Mouse (Mus musculus) heart, adult 9 months (tissue): Measurements from ENCODE around the gene Ttll13.

Source experiments
- DNase-seq, 2 experiments: peaks; one replicate each; pipeline ENCODE4 v3.0.0; 2022; ENCODE audit warnings: low spot score in 2 of 2

Gene Ttll13

DNA sequence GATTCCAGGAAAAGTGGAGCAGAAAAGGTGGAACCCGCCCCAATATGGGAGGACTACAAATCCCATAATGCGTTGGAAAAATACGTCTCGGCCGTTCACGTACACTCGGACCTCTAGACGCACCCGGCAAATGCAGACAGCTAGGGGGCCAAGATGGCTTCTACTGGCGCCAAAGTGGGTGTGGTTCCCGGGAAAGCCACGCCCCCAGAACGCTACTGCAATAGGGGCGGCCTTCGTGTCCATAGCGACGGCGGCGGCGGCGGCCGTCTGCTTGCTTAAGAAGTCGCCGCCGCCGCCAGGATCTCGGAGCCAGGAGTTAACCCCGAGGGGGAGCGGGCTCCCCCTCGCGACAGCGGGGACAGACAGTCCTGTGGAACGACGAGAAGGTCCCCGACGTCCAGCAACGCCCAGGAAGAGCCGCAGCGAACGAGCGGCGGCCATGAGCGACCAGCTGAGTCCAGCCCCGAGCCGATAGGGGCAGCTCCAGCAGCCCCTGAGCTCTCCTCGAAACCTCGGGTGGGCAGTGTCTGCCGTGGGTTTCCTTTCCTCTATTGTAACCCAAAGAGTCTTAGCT is at the start of gene Ttll13:
Gene Ttll13 (plus strand): TSS at position 229 of the 574 bp plus-strand sequence.
- DNase-seq, result peak; percentile 97

DNA sequence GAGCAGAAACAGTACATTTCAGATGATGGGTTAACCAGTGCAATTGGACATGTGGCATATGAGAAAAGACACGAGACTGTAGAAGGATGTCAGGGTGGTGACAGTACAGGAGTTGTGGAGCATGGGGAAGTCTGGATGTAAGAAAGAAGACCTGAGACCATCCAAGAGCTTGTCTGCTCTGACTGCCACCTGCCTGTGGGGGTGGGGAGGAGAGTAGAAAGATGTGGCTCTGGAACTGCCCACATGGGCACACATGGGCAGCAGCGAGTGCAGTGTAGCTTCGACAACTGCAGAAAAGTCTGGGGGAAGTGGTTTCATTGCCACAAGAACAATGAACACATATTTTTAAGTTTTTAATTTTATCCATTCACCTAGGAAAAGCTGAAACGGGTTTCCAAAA is 48.8 kb upstream of the Ttll13 start:
- no peak for DNase-seq

DNA sequence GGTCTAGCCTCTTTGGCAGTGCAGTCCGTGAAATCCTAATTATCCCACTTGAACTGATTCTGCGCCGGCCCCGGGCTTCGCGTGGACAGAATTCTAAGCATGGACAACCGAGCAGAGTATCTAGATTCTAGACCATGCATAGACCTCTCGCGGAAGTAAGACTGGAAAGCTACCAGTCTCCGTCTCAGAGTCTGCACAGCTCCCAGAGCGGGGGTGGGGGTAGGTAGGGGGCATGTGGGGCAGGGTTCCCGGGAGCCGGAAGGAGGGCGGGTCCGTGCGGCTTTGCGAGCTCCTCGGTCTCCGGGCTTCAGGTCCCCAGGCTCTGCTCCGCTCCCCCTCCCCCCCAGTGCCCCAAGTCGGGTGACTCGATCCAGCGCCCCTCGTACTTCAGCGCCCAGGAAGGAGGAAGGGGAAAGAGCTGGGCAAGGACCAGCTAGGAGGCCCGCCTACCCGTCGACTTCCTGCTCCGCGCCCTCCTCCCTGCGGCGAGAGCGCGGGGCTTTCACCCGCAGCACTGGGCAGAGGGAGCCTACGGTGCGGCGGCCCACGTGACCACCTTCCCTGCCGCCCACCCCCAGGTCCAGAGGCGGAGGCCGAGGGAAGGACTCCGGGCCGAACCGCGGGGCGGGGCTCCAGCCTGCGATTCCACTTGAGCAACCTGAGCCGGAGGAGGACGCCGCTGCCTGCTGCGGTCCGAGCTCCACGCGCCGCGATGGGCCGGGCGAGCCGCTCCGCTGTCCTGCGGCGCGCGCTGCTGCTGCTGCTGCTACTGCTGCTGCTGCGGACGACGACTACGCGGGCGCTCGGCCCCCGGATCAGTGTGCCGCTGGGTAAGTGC is 48.0 kb upstream of the Ttll13 start:
- DNase-seq, result peak; percentile 67 to 79

DNA sequence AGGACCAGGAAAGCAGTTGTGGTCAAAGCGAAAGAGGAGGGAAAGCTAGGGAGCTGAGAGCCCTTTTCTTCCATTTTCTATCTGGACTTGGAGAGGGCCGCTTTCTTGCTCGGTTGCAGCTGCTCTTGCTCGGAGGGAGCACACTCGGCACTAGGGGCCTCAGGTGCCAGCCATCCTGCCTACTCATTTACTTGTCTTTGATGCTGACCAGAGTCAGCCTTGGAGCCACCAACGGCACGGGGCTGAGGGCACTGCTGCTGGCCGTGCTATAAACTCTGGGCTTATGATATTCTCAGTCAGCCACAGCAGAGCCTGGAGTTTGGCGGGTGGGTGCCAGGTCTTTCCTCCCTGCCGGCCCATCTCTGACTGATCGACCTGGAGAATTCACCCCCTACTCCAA is 47.3 kb upstream of the Ttll13 start:
- DNase-seq, result no peak

DNA sequence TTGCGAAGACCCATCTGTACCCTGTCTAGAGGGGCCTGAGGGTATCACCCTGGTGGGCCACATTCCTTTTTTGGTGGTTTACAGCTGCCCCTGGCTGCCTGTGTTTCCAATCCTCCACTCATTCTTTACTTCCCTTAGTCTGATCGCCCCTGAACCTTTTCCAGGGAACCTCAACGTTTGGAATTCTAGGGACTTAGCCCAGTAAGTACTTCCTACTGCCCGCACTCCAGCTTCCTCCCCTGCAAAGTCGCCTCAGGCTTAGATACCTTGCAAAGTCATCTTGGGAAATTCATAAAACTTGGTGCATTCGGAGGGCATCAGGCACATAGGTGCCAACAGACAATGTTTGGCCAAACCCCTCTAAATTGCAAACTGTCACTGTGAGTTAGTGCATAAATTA is 46.9 kb upstream of the Ttll13 start:
- DNase-seq, result no peak

DNA sequence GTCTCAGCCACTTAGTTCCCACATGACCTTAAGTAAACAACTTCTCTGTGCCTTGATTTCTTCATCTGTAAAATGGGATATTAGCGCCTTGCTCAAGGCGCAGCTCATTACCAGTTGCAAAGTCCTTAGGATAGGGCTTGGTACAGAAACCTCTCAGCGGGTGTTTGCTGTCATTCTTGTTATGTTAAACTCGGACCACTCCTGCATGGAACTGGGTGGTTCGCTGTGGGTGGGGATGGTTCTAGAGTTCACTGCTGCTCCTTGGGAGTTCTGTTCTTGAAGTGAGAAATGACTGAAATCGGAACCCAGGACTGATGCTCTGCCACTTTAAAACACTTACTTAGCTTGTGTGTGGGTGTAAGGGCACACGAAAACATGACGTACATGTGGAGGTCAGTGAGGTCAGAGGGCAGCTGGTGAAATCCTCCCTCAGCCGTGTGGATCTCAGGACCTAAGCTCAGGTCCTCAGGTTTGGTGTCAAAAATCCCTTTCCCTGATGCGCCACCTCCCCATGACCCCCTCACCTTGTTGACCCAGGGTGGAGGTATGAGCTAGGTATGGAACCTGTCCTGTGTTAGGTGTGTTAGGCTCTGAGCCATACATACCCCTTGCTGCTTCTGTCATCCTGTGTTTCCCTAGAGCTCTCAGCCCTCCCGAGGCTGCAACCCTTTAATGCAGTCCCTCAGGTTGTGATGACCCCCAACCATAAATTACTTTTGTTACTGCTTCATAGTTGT is 46.2 kb upstream of the Ttll13 start:
- DNase-seq, result no peak

DNA sequence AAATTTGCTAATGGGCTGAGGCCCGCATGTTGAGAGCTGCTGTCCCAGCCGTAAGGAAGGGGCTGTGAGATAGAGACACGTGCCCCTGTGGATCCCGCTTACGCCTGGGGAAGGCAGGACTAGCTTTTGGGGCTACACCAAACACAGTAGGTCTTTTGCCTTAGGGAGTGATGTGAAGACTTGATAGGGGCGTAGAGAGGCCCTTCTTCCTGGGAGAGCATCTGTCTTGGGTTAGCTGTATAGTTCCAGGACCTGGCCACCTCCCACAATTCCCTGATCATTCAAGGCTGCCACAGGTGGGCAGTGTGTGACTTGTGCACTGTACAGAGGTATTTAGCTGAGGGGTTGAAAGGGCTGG is 45.6 kb upstream of the Ttll13 start:
- DNase-seq, result no peak

DNA sequence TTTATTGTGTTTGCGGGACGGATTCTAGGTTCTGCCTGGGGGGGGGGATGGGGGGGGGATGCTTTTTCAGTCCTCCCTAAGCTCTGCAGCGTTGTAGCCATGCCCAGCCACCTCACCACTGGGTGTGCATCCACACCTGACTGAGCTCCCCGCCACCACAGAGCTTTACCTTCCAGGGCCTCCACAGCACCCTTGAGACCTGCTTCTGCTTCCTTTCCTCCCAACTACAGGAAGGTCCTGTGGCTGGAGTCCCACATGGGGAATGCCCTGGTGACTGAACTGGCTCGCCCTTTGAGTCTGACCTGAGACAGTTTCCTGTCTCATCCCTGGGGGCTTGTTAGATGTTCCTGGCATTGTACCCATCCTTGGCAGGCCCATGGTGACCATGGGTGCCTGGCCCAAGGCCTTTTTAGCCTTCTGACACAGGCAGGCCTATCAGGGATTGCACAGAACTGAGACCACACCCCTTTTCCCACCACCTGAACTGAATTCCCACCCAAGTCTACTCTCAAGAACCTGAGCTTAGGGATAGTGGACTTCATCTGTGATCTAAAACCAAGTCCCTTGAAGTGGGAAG is 45.1 kb upstream of the Ttll13 start:
- no peak for DNase-seq

DNA sequence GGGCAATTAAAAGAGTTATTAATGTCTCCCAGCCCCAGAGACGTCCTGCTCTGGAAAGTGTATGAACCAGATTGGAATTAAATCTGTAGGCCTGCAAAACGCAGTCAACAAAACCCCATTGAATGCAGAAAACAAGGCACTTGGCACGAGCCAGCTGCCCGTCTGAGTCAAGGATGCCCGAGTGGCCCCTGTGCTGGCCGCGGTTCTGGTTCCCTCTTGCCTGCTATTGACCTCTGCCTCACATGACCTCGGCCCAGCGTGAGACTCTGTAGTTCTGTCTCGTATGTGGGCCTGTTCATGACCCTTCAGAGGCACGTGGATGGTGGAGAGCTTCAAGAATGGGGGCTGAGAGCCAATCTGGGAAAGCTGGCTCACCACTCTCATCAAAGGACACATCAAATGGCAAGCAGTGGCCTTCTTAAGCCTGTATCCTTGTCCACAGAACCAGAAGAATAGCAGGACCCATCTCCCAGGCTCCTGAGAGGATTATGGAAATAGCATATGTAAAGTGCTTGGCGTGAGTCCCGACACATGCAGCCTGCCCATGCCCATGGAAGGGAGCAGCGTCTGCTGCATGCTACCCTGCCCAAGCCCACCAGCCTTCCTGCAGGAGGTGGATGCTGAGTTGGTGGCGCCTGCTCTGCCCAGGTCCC is 44.2 kb upstream of the Ttll13 start:
- no peak for DNase-seq

DNA sequence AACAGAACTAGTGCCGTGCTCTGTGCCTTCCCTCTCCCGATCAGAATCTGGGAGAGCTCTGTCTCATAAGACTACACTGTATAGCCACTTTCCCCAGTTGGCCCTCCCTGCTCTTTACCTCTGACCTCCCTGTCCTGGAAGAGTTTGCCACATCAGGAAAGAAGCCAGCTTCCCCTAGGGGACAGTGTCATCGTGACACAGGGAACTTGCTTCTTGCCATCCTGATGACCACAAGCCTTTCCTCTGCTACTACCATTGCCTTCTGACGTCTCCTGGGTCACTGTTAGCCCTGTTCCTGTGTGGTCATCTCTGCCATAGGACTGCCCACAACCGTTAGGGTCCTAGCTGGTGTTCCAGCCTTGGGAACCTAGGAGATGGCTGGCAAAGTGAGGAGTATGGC is 43.2 kb upstream of the Ttll13 start:
- no peak for DNase-seq

DNA sequence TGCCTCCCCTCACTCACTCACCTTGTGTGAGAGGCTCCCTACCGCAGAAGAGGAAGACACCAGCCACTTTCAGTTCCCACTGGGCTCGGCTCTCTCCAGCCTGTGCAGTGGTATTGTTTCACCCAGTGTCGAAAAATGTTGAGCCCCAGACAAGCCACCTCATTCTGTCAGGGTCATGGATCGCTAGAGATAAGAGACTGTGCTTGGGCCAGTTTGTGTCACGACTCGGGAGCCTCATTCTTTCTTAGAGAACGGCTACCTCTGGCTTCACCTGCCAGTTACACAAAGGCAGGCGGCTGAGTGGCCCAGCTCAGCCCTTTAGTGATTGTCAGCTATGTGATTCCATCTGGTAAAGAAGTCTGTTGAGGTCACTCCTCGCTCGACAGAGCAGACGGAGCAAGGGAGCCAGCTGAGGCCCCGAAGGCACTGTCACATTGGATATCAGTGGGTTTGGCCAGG is 42.5 kb upstream of the Ttll13 start:
- DNase-seq, result no peak

DNA sequence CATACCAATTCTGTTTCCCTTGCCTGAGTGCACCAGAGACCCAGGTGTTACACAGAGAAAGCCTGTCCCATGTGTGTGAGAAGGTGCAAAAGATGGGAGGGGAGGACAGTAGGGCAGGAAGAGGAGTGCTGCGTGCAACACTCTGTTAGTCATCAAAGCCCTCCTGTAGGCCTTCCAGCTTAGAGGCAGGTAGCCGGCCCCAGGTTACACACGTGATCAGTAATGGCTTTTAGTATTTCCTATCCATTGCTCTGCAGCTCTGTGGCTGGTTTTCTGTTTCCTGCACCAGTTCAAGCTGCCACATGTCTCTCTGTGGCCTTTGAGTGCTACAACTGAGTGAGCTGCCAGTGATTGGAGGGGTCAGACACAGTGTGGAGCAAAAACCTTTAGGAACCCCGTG is 41.8 kb upstream of the Ttll13 start:
- DNase-seq, result no peak

DNA sequence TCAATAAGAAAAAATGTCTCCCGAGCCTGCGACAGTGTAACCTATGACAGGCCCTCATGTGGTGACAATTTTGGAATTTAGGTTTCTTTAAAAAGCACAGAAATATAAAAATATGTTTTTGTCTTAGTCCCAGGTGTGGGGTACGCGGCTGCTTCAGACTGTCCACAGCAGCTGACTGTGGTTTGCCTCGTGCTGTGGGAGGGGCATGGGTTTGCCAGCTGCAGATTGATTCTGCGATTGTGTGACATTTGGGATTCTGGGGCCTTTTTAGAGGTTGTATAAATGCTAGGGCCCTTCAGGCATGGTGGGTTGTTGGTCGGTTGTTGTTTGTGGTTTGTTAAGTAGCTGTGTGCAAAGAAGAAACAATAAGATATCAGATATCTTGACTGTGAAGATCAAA is 41.2 kb upstream of the Ttll13 start:
- no peak for DNase-seq

DNA sequence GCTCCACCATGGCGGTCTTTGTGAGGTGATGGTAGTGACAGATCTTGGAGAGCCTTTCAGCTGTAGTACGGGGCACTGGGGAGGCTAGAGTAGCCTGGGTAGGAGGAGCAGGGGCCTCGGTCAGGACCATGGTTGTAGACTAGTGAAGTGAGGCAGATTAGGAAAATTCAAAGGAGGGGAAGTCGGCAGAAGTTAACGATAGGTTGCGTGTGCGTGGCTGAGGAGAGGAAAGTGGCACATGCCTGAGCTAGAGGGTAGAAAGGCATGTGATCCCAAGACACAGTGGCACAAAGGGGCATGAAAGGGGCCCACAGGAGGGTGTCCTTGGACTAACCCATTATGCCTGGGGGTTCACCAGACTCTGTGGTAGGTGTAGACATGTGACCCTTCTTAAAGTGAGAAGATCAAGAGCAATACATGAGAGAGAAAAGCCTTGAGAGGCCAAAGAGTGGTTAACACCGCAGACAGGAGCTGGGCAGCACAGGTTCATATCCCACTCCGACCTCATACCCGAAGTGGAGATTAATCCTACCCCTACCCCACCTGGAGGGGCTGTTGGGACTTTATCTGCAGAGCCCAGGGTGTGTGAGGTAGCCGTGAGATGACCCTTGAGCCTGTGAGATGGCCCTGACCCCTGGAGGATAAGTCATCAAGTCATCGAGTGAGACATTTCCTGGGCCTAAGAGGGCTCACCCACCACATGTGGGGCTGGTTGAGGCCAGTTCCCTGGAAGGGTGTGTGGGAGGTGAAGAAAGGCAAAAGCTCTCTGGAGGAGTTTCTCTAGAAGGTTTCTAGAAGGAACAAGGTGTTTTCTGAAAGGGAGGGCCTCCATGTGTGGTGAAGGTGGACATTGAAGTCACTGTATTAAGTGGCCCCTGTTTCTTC is 40.2 kb upstream of the Ttll13 start:
- no peak for DNase-seq

DNA sequence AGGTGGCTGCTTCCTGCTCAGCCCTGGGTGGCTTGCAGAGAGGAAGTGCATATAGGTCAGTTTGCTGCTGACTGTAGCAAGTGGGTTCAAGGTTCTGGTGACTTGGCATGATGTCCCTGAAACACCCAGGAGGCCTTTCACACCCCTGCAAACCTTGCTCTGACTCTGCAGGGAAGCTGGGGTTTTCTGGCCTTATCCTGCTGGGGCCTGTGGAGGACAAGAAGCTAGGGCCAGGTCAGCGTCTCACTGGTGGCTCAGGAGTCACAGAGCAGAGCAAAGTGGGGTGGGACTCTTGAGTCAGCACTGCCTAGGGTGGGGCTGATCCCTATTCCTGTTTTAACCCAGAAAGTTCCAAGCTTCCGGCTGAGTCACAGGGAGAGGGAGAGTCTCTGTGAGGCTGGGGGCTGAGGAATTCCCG is 38.9 kb upstream of the Ttll13 start:
- DNase-seq, result no peak

DNA sequence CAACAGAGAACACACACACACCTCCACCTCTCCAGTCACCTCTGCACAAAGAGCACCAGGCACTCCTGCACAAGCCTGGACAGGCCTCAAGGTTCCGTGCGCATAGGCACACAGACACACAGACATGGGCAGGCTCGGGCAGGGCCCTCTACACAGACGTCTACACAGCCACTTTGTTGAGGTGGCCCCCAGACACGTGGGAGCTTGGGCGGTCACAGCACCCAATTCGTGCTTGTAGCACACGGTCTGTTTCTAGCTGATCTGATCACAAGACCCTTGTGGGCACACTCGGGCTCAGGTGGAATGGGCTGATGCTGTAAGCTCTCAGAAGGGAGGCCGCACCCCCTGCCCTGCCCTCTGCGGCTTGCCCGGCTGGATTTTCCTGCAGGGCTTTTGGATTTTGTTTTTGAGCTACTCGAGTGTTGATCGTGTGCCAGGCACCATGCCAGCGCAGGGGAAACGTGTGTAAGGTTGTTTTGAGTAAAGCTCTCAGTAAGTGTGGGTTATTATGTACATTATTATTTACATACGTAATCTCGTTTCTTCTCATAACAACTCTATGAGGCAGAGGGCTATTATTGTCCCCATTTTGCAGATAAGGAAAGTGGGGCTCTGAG is 38.0 kb upstream of the Ttll13 start:
- DNase-seq, result no peak

DNA sequence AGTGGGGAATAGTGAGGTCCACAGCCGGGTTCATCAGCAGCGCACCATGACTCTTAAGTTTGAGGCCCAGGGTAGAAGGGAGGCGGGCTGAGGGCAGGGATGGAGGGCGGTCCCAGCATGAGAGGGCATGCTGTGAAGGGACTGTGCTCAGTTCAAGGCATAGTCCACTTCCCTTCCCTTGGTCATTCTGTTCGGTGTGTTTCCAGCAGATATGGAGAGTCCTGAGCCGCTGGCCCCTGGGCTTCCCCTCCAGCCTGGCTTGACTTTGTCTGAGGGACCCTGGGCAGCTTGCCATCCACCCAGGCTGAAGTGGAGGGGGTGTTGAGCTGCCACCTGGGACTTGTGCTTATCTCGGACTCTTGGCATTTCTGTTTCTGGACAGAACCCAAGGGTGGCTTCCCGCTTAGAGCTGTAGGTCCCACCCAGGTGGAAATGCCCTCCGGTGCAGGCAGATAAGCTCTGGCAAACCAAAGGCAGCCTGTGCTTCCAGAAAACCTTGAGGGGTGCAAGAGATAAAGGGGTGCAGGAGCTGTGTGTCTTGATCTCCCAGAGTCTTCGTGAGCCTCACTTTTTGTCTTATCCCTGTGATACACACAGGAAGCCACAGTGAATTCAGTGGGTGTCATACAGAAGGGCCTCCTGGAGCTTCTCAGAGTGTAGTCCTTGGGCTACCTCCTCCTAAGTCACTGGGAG is 37.3 kb upstream of the Ttll13 start:
- DNase-seq, result peak in 1 of 2 experiments; percentile 52

DNA sequence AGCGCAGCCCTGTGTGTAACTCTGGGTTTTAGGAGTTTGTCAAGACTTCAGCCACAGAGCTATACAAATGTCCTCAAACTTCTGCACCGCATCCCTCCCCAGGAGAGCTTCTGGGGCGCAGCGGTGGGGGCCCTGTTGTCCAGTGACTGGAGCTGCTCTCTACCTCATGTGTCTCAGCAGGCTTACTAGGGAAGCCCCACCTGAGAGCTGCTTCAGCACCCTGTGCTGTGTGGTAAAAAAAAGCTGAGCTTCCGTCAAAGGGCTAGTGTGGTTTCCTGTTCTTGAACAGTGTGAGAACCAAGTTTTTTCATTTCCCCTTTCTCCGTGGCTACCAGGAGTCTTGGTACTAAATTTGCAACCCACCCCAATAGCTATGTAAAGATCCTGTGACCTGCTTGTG is 36.5 kb upstream of the Ttll13 start:
- DNase-seq, result peak; percentile 35 to 69

DNA sequence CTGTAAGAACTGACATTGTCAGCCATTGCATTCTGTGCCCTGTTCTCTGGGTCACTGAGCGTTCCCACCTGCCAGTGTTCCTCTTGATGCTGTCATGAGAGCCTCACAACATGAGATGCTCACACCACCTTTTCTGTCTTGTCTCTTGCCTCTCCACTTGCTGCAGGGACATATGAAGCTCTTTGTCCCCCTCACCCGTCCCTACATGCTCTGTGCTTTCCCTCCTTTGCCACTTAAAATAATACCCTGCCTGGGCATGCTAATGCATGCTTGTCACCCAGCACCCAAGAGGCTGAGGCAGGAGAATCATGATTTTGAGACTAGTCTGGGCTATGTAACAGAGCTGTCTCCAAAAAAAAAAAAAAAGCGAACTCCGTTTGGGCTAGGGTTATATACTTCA is 35.2 kb upstream of the Ttll13 start:
- no peak for DNase-seq

DNA sequence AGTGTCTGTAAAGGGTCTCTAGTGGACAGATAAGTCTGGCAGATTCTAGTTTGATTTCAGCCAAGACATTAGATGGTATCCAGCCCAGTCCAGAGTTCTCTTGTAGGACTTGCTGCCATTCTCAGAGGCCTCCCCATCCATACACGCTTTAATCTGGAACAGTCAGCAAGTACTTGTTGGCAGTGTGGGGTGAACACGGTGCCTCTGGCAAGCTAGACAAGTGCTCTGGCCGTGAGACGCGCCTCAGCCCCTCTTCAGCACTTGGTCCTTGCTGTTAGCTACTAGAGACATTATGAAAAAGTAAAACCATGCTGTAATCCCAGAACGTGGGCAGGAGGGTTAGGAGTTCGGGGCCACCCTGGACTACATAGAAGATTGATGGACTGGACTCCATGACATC is 32.6 kb upstream of the Ttll13 start:
- DNase-seq, result no peak
